Mouse (Mus musculus): ENCODE results near the gene Mbd5. TPM values are rescaled to one million over a fixed set of nuclear protein-coding genes. Genes with fewer than 3 reads are reported as not detected.

Mbd5 gene
- polyA plus RNA-seq, 1 experiment from 2014 or later = 36.5 TPM

DNA sequence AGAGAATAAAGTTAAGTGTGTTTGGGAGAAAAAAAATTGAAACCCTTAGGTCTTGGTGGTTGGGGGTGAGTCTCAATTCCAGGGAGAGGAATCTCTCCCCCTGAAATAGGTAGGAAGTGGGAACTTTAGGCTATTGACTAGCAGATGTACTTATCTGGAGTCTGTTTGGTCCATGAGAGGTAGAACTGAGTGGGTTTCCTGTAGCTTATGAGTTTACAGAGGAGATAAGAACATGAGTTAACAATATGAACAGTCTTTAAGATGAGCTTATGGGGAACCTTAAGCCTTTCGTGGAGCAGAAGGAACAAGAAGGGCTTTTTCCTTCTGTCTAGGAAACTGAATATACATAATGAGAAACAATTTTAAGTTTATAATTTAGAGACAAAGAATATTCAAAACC, 404.8 kb downstream of the Mbd5 start:
- Histone ChIP-seq H3K27me3 (no peaks in the 10 kb centered on the region), H3K27ac (replicated peaks) (no peak overlapping the region), H3K4me3 (no peak overlapping the region), H3K9ac (no peak overlapping the region), H3K4me1 (replicated peaks) (no peaks in the 10 kb centered on the region), H3K4me2 (no peak overlapping the region), H3K36me3 (no peaks in the 10 kb centered on the region), H3K9me3 (no peaks in the 10 kb centered on the region)
- no peak for ATAC-seq (ENCODE audit: low FRiP score, low read depth)
- WGBS = 92% methylated on average over 1 of the region's 1 CpGs

DNA sequence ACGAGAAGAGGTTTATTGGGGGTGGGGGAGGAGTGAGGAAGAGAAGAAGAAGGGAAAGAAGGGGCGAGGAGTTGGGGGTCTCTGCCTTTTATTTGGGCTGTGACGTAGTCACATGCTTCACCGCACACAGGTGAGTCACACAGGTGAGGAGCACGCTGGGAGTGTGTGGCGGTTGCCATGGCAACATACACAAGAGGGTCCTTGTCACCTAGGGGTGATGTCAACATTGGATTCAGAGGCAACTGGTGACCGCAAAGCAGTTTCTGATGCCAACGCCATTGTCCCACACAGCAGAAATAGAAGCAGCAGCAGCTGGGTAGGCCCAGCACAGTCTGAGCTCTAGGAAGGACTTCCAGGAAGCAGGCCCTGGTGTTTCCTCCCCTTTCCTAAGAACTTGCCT, 406.6 kb downstream of the Mbd5 start:
- H3K4me3 ChIP-seq = no peak overlapping the region
- no peaks in the 10 kb centered on the region for H3K27me3 ChIP-seq
- no peak for ATAC-seq (ENCODE audit: low FRiP score, low read depth)
- H3K9ac ChIP-seq = no peak overlapping the region
- H3K4me2 ChIP-seq = no peak overlapping the region
- H3K9me3 ChIP-seq = no peaks in the 10 kb centered on the region
- H3K27ac ChIP-seq (replicated peaks) = no peak overlapping the region
- WGBS = 87% methylated on average over 8 of the region's 8 CpGs
- H3K36me3 ChIP-seq = no peaks in the 10 kb centered on the region
- H3K4me1 ChIP-seq (replicated peaks) = no peaks in the 10 kb centered on the region

DNA sequence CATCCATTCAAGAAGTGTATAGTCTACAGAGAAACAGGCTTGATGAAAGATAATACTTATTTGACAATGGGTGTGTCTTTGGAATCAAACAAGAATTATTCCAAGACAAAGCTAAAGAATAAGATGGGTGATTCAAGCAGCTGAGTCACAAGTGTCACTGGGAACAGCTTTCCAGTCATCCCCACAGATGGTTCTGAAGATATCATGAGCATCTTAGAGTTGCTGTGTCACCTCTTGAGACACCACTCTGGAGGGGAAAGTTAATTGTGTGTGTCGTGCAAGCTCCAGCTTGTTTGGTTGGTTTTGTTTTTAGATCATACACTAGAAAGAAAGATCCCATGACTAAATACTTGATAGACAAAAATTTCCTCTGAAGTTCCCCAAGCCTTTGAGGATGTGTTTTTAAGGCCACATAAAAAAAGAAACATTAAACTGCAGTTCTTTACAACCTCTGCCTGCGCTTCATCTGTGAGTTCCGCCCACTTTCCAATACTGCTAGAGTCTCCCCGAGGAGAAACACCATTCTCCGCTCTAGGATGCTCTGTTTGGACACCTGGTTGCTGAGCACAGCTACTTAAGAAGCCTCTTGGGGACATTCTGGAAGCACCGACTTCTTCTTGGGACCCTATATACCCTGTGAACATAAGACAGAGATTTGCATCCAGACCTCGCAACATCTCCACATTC, 409.0 kb downstream of the Mbd5 start:
- H3K36me3 ChIP-seq = no peaks in the 10 kb centered on the region
- no peaks in the 10 kb centered on the region for H3K4me1 ChIP-seq (replicated peaks)
- H3K4me3 ChIP-seq = no peak overlapping the region
- WGBS = 87% methylated on average over 7 of the region's 7 CpGs
- no peaks in the 10 kb centered on the region for H3K9me3 ChIP-seq
- no peak overlapping the region for H3K27ac ChIP-seq (replicated peaks)
- H3K9ac ChIP-seq = no peak overlapping the region
- no peak overlapping the region for H3K4me2 ChIP-seq
- no peak for ATAC-seq (ENCODE audit: low FRiP score, low read depth)
- H3K27me3 ChIP-seq = no peaks in the 10 kb centered on the region

DNA sequence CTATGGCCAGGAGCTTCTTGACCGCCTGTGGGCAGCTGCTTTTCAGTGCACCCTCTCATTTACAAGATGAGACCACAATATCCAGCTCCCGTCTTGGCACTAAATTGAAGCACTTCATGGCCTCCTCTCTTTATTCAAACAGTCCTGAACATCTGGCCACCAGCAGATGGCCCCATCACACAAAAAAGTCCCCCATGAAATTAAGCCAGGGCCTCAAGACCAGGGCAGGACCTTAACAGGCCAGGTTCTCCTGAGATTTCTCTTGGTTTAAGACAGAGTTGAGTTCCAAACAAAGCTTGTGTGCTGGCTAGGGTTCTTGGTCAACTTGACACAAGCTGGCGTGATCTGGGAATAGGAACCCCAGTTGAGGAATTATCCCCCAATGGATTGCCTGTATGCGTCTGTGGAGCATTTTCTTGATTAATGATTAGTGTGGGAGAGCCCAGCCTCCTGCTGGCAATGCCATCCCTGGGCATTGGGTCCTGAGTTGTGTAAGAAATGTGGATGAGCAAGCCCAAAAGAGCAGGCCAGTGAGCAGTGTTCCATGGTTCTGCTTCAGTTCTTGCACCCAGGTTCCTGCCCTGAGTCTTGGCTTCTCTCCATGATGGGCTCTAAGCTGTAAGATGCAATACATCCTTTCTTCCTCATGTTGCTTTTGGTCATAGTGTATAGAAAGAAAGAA, 409.7 kb downstream of the Mbd5 start:
- WGBS = 55% methylated on average over 4 of the region's 4 CpGs
- no peak overlapping the region for H3K4me2 ChIP-seq
- H3K27me3 ChIP-seq = no peaks in the 10 kb centered on the region
- no peaks in the 10 kb centered on the region for H3K4me1 ChIP-seq (replicated peaks)
- no peak for ATAC-seq (ENCODE audit: low FRiP score, low read depth)
- H3K36me3 ChIP-seq = no peaks in the 10 kb centered on the region
- no peak overlapping the region for H3K4me3 ChIP-seq
- no peaks in the 10 kb centered on the region for H3K9me3 ChIP-seq
- H3K9ac ChIP-seq = no peak overlapping the region
- no peak overlapping the region for H3K27ac ChIP-seq (replicated peaks)

DNA sequence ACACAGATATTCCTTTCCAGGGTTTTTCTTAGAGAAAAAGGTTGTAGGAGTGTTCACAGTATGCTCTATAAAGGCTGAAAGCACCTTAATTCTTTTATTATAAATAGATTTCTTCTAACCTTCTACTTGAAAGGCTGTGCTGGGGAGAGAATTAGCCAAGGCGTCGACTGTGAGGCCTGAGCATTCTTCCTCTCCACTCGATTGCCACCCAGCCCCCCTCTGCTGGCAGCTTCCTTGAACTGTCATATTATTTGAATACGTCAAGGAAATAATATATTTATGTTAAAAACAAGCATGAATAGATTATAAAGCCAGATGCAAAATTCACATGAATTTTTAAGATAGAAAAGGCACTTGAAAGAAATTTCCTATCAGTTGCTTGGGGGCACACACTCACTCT, 410.4 kb downstream of the Mbd5 start:
- WGBS = 71% methylated on average over 4 of the region's 4 CpGs
- Histone ChIP-seq H3K4me2 (no peak overlapping the region), H3K36me3 (no peaks in the 10 kb centered on the region), H3K4me3 (no peak overlapping the region), H3K27ac (replicated peaks) (no peak overlapping the region), H3K9me3 (no peaks in the 10 kb centered on the region), H3K27me3 (no peaks in the 10 kb centered on the region), H3K4me1 (replicated peaks) (no peaks in the 10 kb centered on the region), H3K9ac (no peak overlapping the region)
- ATAC-seq (ENCODE audit: low FRiP score, low read depth) = no peak

DNA sequence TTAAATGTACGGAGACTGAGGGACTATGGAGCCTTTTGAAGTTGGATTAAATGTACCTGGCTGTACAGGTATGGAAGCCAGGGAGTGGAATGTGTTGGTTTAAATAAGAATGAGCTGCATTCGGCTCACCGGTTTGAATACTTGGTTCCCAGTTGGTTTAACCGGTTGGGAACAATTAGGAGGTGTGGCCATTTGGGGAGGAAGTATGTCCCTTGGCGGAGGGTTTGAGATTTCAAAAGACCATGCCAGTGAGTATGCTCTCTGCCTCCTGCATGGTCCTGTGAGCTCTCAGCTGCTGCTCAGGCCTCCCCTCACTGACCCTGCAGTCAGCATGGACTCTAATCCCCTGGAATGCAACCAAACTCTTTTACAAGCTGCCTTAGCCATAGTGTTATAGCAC, 415.2 kb downstream of the Mbd5 start:
- Histone ChIP-seq H3K27me3 (no peaks in the 10 kb centered on the region), H3K4me2 (no peak overlapping the region), H3K27ac (replicated peaks) (no peak overlapping the region), H3K9me3 (no peaks in the 10 kb centered on the region), H3K36me3 (no peaks in the 10 kb centered on the region), H3K4me3 (no peak overlapping the region), H3K4me1 (replicated peaks) (no peaks in the 10 kb centered on the region), H3K9ac (no peak overlapping the region)
- 42% methylated on average over 5 of the region's 5 CpGs for WGBS
- ATAC-seq (ENCODE audit: low FRiP score, low read depth) = no peak

DNA sequence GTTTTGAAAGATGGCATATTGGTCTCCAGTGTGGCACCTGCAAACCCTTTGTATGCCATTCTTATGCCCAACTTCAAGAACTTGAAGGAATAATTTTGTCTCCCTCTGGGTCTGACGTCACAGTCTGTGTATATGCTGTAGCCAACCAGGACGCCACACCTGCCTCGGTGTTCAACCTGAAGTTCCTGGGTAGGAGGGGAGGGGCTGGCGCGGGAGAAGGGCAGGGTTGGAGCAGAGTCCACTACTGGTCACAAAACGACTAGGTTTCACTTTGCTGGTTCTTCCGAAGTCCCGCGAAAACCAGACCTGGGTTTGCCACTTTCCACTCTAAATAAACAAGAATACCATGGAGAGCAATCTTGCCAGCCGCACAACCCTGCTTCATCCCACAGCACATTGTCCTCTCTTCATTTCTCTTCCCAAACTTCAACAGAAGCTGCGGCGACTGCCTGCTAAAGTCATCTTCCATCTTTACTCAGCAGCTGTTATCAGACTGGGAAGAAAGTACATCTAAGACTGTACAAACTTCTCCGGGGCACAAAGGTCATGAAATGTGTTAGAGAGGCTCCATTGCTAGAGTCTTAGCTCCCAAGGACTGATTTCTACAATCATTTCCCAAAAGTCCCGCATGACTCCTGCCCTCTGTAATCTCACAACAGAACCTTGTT, 417.7 kb downstream of the Mbd5 start:
- Histone ChIP-seq H3K27ac (replicated peaks) (no peak overlapping the region), H3K4me3 (no peak overlapping the region), H3K9me3 (no peaks in the 10 kb centered on the region), H3K9ac (no peak overlapping the region), H3K4me1 (replicated peaks) (no peaks in the 10 kb centered on the region), H3K36me3 (no peaks in the 10 kb centered on the region), H3K27me3 (no peaks in the 10 kb centered on the region), H3K4me2 (no peak overlapping the region)
- no peak for ATAC-seq (ENCODE audit: low FRiP score, low read depth)
- 92% methylated on average over 14 of the region's 14 CpGs for WGBS

DNA sequence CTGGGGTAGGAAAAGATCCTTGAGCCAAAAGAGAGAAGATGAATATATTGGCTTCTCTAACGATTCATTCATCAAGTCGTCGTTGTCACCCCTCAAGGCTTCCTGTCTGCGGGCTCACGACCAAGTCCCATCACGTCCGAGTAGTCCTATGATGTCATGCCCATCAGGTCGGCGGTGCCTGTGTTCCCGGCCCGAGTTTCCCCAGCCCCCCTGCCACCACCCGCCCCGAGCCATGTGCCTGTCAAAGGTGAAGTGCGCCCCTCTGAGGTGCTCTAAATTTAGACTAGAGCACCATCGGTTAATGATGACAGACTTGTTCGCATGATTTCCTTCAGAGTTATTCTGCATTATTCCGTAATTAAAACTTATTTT, 418.2 kb downstream of the Mbd5 start:
- no peaks in the 10 kb centered on the region for H3K27me3 ChIP-seq
- no peak overlapping the region for H3K27ac ChIP-seq (replicated peaks)
- no peaks in the 10 kb centered on the region for H3K9me3 ChIP-seq
- no peaks in the 10 kb centered on the region for H3K4me1 ChIP-seq (replicated peaks)
- H3K4me3 ChIP-seq = no peak overlapping the region
- H3K36me3 ChIP-seq = no peaks in the 10 kb centered on the region
- 82% methylated on average over 17 of the region's 17 CpGs for WGBS
- no peak overlapping the region for H3K9ac ChIP-seq
- ATAC-seq (ENCODE audit: low FRiP score, low read depth) = no peak
- H3K4me2 ChIP-seq = no peak overlapping the region

DNA sequence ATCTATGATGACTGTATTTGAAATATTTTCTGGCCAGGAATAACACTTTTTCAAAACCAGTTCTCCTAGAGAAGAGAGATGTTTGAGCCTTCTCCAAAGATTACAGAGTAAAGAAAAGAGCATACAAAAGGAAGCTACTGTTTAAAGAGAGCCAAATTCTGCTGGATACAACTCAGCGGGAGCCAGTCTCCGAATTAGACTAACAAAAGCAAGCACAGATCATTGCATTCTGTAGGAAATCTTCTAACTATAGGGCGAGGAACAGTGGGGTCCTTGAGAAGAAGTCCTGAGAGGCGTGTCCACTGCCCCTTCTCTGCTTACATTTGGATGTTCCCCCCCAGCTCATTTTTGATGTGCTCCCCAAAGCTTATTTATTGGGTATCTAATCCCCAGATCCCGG, 422.3 kb downstream of the Mbd5 start:
- no peaks in the 10 kb centered on the region for H3K9me3 ChIP-seq
- H3K4me1 ChIP-seq (replicated peaks) = no peaks in the 10 kb centered on the region
- no peaks in the 10 kb centered on the region for H3K36me3 ChIP-seq
- H3K4me2 ChIP-seq = no peak overlapping the region
- no peak for ATAC-seq (ENCODE audit: low FRiP score, low read depth)
- no peak overlapping the region for H3K4me3 ChIP-seq
- H3K27ac ChIP-seq (replicated peaks) = no peak overlapping the region
- H3K9ac ChIP-seq = no peak overlapping the region
- no peaks in the 10 kb centered on the region for H3K27me3 ChIP-seq
- 37% methylated on average over 5 of the region's 5 CpGs for WGBS

DNA sequence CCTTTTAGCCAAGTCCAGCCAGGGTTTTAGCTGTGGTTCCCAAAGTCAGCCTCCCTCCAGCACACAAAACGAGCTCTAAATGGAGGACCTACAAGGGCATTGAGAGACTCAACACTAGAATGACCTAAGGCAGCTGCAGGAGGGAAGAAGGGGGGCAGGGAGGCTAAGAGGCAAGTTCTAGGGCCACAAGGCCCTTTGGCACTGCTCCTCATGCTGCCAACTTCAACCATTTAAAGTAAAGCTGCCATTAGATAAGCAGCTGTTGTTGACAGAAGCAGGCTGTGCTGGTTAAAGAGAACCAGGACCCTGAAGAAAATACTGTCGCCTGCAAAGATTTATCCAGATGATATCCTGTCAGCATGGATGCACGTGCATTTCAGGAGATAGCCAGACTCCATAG, 423.3 kb downstream of the Mbd5 start:
- WGBS = 60% methylated on average over 3 of the region's 3 CpGs
- no peak overlapping the region for H3K4me2 ChIP-seq
- no peak for ATAC-seq (ENCODE audit: low FRiP score, low read depth)
- no peak overlapping the region for H3K9ac ChIP-seq
- no peaks in the 10 kb centered on the region for H3K27me3 ChIP-seq
- no peak overlapping the region for H3K27ac ChIP-seq (replicated peaks)
- H3K4me1 ChIP-seq (replicated peaks) = no peaks in the 10 kb centered on the region
- no peaks in the 10 kb centered on the region for H3K9me3 ChIP-seq
- no peaks in the 10 kb centered on the region for H3K36me3 ChIP-seq
- H3K4me3 ChIP-seq = no peak overlapping the region

Data from hindbrain, embryonic 15.5 days (tissue).